Mouse (Mus musculus): ENCODE measurements around the gene Spen. TPM values are rescaled to one million over a fixed set of nuclear protein-coding genes. Genes with fewer than 3 reads are reported as not detected.

The Spen gene
- total and polyA plus RNA-seq, 2 experiments from 2014 or later: 13.6 to 20.0 TPM

GRCm38 (mm10) chr4:141461088-141461487 lies 77.3 kb downstream of the Spen start:
- Histone ChIP-seq H3K9me3 (ENCODE audit: low read length) (no peaks in the 10 kb centered on the region), H3K27me3 (ENCODE audit: insufficient read depth, low read length) (no peaks in the 10 kb centered on the region), H3K4me1 (ENCODE audit: insufficient read depth, low read length) (no peaks in the 10 kb centered on the region), H3K9ac (replicated peaks; ENCODE audit: low read length, poor library complexity, severe bottlenecking) (no peak overlapping the region), H3K4me3 (ENCODE audit: low read depth, low read length) (no peak overlapping the region), H3K27ac (ENCODE audit: low read depth, low read length) (no peak overlapping the region), H3K36me3 (ENCODE audit: insufficient read depth, low read length) (peaks cover 44% of the 10 kb centered on the region), H3K4me2 (ENCODE audit: low read depth, low read length, poor library complexity, severe bottlenecking) (no peak overlapping the region)
- 30% methylated on average over 12 of the region's 12 CpGs for WGBS
- no peak for TF ChIP-seq CTCF (IDR thresholded peaks at IDR 0.05)
- DNase-seq (ENCODE audit: low spot score) (no peak), ATAC-seq (ENCODE audit: low FRiP score) (no peak)

- no peaks in the 10 kb centered on the region for H3K4me1 ChIP-seq (ENCODE audit: insufficient read depth, low read length)
- H3K36me3 ChIP-seq (ENCODE audit: insufficient read depth, low read length): peaks cover 38% of the 10 kb centered on the region
- no peak overlapping the region for H3K27ac ChIP-seq (ENCODE audit: low read depth, low read length)
- no peak for TF ChIP-seq CTCF (IDR thresholded peaks at IDR 0.05)
- no peak for ATAC-seq (ENCODE audit: low FRiP score)
- DNase-seq (ENCODE audit: low spot score): no peak
- H3K9ac ChIP-seq (replicated peaks; ENCODE audit: low read length, poor library complexity, severe bottlenecking): no peak overlapping the region
- WGBS: 98% methylated on average over 4 of the region's 4 CpGs
- no peaks in the 10 kb centered on the region for H3K27me3 ChIP-seq (ENCODE audit: insufficient read depth, low read length)
- H3K9me3 ChIP-seq (ENCODE audit: low read length): no peaks in the 10 kb centered on the region
- H3K4me2 ChIP-seq (ENCODE audit: low read depth, low read length, poor library complexity, severe bottlenecking): no peak overlapping the region
- no peak overlapping the region for H3K4me3 ChIP-seq (ENCODE audit: low read depth, low read length)
Observed at GRCm38 (mm10) chr4:141460481-141460880, 77.9 kb downstream of the Spen start.

DNA sequence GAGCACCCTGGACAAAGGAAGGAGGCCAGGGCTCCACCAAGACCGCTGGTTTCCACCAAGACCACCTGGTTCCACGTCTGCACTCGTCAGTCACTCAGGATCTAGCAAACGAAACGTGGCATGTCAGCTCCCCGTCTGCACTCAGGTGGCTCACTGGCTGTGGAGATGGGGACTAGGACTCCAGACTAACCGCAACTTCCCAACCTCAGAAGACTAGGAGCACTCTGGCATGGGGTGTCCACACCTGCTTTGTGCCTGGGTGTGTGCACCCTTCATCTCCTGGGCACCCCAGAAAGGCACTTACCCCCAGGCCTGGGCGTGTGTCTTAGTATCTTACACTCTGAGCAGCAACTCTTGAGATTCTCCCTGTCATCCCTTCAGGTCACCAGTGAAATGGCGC lies 78.6 kb downstream of the Spen start:
- WGBS: 90% methylated on average over 9 of the region's 9 CpGs
- H3K27me3 ChIP-seq (ENCODE audit: insufficient read depth, low read length): no peaks in the 10 kb centered on the region
- no peak overlapping the region for H3K4me3 ChIP-seq (ENCODE audit: low read depth, low read length)
- ATAC-seq (ENCODE audit: low FRiP score): no peak
- no peaks in the 10 kb centered on the region for H3K9me3 ChIP-seq (ENCODE audit: low read length)
- H3K4me2 ChIP-seq (ENCODE audit: low read depth, low read length, poor library complexity, severe bottlenecking): no peak overlapping the region
- H3K4me1 ChIP-seq (ENCODE audit: insufficient read depth, low read length): no peaks in the 10 kb centered on the region
- H3K9ac ChIP-seq (replicated peaks; ENCODE audit: low read length, poor library complexity, severe bottlenecking): no peak overlapping the region
- H3K36me3 ChIP-seq (ENCODE audit: insufficient read depth, low read length): peaks cover 31% of the 10 kb centered on the region
- no peak overlapping the region for H3K27ac ChIP-seq (ENCODE audit: low read depth, low read length)
- TF ChIP-seq CTCF (IDR thresholded peaks at IDR 0.05): no peak
- DNase-seq (ENCODE audit: low spot score): no peak

- DNase-seq (ENCODE audit: low spot score): no peak
Observed at GRCm38 (mm10) chr4:141458888-141459287, 79.5 kb downstream of the Spen start.

DNA sequence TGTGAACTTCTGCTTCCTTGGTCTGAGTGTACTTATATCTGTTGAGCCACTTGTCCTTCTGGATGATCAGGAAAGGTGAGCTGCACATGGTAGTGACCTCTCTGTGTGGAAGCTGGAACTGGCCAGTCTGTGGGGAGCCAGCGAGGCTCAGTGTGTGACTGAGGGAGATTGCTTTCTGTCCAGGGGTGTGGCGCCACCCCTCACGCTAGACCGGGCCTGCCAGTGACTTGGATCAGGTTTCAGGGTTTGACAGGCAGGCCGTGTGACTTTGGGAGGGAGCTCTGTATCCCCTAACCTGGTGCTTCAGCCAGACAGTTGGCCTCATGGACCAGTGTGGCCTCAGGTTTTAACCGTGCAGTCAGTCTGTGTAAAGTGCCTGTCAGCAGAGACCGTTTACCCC lies 80.2 kb downstream of the Spen start:
- H3K9ac ChIP-seq (replicated peaks; ENCODE audit: low read length, poor library complexity, severe bottlenecking): 0 out of 2 replicates have a peak overlapping the region, but pooled peaks have one; percentile 19

More at GRCm38 (mm10) chr4:141458888-141459287, 79.5 kb downstream of the Spen start:
- Histone ChIP-seq H3K4me1 (ENCODE audit: insufficient read depth, low read length) (no peaks in the 10 kb centered on the region), H3K4me2 (ENCODE audit: low read depth, low read length, poor library complexity, severe bottlenecking) (no peak overlapping the region), H3K9ac (replicated peaks; ENCODE audit: low read length, poor library complexity, severe bottlenecking) (0 out of 2 replicates have a peak overlapping the region, but pooled peaks have one; percentile 4), H3K4me3 (ENCODE audit: low read depth, low read length) (no peak overlapping the region), H3K9me3 (ENCODE audit: low read length) (no peaks in the 10 kb centered on the region), H3K36me3 (ENCODE audit: insufficient read depth, low read length) (peaks cover 23% of the 10 kb centered on the region), H3K27me3 (ENCODE audit: insufficient read depth, low read length) (no peaks in the 10 kb centered on the region), H3K27ac (ENCODE audit: low read depth, low read length) (no peak overlapping the region)
- WGBS: 81% methylated on average over 3 of the region's 3 CpGs
- TF ChIP-seq CTCF (IDR thresholded peaks at IDR 0.05): no peak
- ATAC-seq (ENCODE audit: low FRiP score): no peak

GRCm38 (mm10) chr4:141456193-141456938 lies 82.0 kb downstream of the Spen start:
- Histone ChIP-seq H3K9ac (replicated peaks; ENCODE audit: low read length, poor library complexity, severe bottlenecking) (no peak overlapping the region), H3K4me1 (ENCODE audit: insufficient read depth, low read length) (no peaks in the 10 kb centered on the region), H3K4me2 (ENCODE audit: low read depth, low read length, poor library complexity, severe bottlenecking) (no peak overlapping the region), H3K27me3 (ENCODE audit: insufficient read depth, low read length) (no peaks in the 10 kb centered on the region), H3K4me3 (ENCODE audit: low read depth, low read length) (no peak overlapping the region), H3K27ac (ENCODE audit: low read depth, low read length) (no peak overlapping the region), H3K9me3 (ENCODE audit: low read length) (no peaks in the 10 kb centered on the region), H3K36me3 (ENCODE audit: insufficient read depth, low read length) (peaks cover 15% of the 10 kb centered on the region)
- WGBS: 92% methylated on average over 14 of the region's 14 CpGs
- DNase-seq (ENCODE audit: low spot score) (no peak), ATAC-seq (ENCODE audit: low FRiP score) (no peak)
- no peak for TF ChIP-seq CTCF (IDR thresholded peaks at IDR 0.05)

More for the DNA sequence above, 80.2 kb downstream of the Spen start:
- DNase-seq (ENCODE audit: low spot score): no peak
- WGBS: 22% methylated on average over 7 of the region's 7 CpGs
- no peak for ATAC-seq (ENCODE audit: low FRiP score)
- no peaks in the 10 kb centered on the region for H3K9me3 ChIP-seq (ENCODE audit: low read length)
- H3K4me3 ChIP-seq (ENCODE audit: low read depth, low read length): no peak overlapping the region
- no peaks in the 10 kb centered on the region for H3K27me3 ChIP-seq (ENCODE audit: insufficient read depth, low read length)
- no peak overlapping the region for H3K27ac ChIP-seq (ENCODE audit: low read depth, low read length)
- H3K4me1 ChIP-seq (ENCODE audit: insufficient read depth, low read length): no peaks in the 10 kb centered on the region
- H3K36me3 ChIP-seq (ENCODE audit: insufficient read depth, low read length): peaks cover 18% of the 10 kb centered on the region
- TF ChIP-seq CTCF (IDR thresholded peaks at IDR 0.05): no peak
- no peak overlapping the region for H3K4me2 ChIP-seq (ENCODE audit: low read depth, low read length, poor library complexity, severe bottlenecking)

All from midbrain, postnatal 0 days (tissue).